Mouse (Mus musculus) central nervous system, embryonic 11.5 days (tissue): ENCODE results near the gene Mrgprb3. TPM values are rescaled to one million over a fixed set of nuclear protein-coding genes. Genes with fewer than 3 reads are reported as not detected.

Experiments used
- polyA plus RNA-seq: library from polyadenylated mRNA; depleted of rRNA; stranded (reverse); fragments of >200 nt; gene quantifications from 2 replicates; pipeline ENCODE4 v1.2.3, GENCODE M21; 2012; rRNA removed

Mrgprb3 gene
- polyA plus RNA-seq: not detected in 2 replicates

GRCm38 (mm10) chr7:48643711-48644110 is at the start of gene Mrgprb3:
TSS of gene Mrgprb3 (minus strand) at chr7:48643811.

Other genes with a start within 250 kb of the Mrgprb3 start
- gene Mrgprb1, start 187.5 kb downstream of the Mrgprb3 start, polyA plus RNA-seq: not detected in 2 replicates
- gene Mrgprx2, start 144.5 kb downstream of the Mrgprb3 start, polyA plus RNA-seq: not detected in 2 replicates
- not detected in 2 replicates for gene Mrgprb2, start 85.7 kb downstream of the Mrgprb3 start, polyA plus RNA-seq
- gene Zdhhc13, start 145.2 kb upstream of the Mrgprb3 start, polyA plus RNA-seq: 14.5 and 31.8 TPM in 2 replicates
- 5.7 and 7.6 TPM in 2 replicates for gene Csrp3, start 204.2 kb upstream of the Mrgprb3 start, polyA plus RNA-seq
- 15.2 and 19.1 TPM in 2 replicates for gene E2f8, start 237.8 kb upstream of the Mrgprb3 start, polyA plus RNA-seq